Mouse (Mus musculus) stomach, adult 2 months (tissue): ENCODE measurements around the gene Fam129b. TPM values are rescaled to one million over a fixed set of nuclear protein-coding genes. Genes with fewer than 3 reads are reported as not detected.

Source experiments
- polyA plus RNA-seq: library from polyadenylated mRNA; depleted of rRNA; stranded (reverse); fragments of >200 nt; gene quantifications from 2 replicates; pipeline ENCODE4 v1.2.3, GENCODE M21; 2012; rRNA removed

Gene Fam129b
- 59.8 and 60.1 TPM in 2 replicates for polyA plus RNA-seq

DNA sequence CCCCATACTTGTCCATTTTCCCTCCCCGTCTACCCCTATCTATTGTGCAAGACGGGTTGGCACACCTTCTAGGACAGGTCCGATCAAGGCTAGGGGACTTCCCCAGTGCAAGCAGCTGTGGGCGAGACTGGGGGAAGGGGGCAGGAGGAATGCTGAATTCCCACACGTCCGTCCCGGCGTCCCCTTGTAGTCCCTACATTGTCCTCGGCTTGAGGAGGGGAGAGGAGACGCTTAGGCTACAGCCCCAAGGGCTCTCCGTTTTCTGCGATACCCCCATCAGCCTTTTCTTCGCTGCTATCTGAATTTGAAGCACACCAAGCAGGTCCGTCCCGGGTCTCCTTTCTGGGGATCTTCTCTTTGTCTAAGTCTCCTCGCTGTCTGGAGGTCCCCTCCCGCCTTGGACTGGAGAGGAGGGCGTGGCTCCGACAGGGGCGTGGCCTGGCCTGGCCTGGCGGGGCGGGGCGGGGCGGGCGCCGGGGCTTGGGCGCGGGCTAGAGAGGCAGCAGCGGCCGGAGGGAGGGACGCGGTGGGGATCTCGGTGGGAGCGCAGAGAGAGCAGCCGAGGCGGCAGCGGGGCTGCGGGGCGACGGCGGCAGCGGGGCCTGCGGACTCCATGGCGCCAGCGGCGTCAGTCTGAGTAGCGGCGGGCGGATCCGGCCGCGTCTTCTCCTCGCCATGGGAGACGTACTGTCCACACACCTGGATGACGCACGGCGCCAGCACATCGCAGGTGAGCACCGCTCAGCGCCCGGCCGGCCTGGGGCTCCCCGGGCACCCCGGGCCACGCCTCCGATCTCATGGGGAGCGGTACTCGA is at the start of gene Fam129b:
Gene Fam129b, plus strand, starts transcription at position 440 of the 815 bp plus-strand sequence.

DNA sequence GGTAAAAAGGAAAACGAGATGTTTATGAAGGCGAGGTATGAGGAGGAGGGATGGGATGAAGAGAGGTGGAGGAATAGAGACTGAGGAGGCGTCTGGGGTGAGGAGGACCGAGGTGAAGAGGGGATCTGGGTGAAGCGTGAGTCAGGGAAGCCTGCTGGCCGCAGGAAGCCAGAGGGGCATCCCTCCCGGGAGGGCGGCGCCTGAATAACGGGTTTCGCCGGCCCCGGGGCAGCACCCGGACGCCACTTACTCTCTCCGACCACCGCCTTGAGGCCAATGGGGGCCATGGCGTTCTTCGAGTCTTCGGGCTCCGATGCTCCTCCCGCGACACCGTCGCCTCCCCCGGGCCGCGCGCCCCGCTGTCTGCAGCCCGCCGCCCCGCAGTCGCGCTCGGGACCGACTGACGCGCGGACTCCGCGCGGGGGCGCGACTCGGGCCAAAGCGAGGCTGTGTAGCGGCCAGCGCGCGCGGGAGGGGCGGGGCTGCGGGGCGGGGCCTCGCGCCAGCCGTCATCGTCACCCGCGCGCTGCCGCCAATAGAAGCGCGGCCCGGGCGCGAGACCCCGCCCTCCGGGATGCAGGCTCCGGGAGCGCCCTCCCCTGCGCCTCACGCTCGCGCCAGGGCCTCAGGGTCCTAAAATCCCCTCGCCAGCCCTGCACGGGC is 29.0 kb upstream of the Fam129b start, which contains the start of gene Stxbp1:
Gene Stxbp1, minus strand, starts transcription at position 441 of the 663 bp plus-strand sequence.

DNA sequence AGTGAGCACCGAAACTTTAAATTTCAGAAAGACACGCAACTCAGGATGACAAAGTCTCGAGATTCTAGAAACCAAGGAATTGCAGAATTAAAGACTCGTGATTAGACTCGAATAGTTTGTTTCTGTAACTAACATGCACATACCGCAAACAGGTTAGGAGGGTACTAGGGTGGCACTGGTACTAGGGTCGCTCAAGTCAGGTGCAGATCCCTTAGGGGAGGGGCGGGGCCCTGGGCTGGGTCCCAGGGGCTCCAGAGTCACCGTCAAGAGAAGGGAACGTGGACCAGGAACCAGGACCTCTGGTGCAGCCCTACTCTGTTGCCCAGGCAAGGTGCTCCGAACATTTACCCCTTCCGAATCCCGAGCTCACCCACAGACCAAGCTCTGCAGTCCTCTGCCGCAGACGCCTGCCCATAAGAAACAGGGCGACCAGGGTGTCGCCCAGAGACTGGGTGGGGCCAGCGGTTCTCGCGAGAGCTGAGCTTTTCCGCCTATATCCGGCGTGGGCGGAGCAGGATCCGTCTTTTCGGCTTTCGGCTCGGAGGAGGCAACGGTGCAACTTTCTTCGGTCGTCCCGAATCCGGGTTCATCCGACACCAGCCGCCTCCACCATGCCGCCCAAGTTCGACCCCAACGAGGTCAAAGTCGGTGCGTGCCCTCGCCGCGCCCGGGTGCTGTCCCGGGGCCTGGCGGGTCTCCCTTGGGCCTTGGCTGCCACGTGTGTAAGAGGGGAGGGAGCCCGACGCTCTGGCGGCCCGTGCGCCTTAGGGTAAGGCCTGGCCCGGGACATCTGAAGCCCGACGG is 85.5 kb downstream of the Fam129b start, which contains the start of the genes Rpl12 and Lrsam1:
Gene Rpl12, plus strand, starts transcription at position 368 of the 804 bp plus-strand sequence.
Gene Lrsam1, minus strand, starts transcription at position 423 of the 804 bp plus-strand sequence.

Other genes with a start within 250 kb of the Fam129b start
- gene Eng, start 229.5 kb upstream of the Fam129b start, polyA plus RNA-seq = 54.6 and 61.2 TPM in 2 replicates
- 50.8 and 58.7 TPM in 2 replicates for gene Fpgs, start 172.0 kb upstream of the Fam129b start, polyA plus RNA-seq
- 42.2 and 43.4 TPM in 2 replicates for gene Cdk9, start 163.0 kb upstream of the Fam129b start, polyA plus RNA-seq
- gene Sh2d3c, start 155.1 kb upstream of the Fam129b start, polyA plus RNA-seq = 7.9 and 8.4 TPM in 2 replicates
- 0.15 TPM in 1 of 2 replicates, not detected in the other for gene 6330409D20Rik, start 135.1 kb upstream of the Fam129b start, polyA plus RNA-seq
- 45.8 and 55.4 TPM in 2 replicates for gene Tor2a, start 118.9 kb upstream of the Fam129b start, polyA plus RNA-seq
- gene Ttc16, start 100.5 kb upstream of the Fam129b start, polyA plus RNA-seq = 0.16 and 0.66 TPM in 2 replicates
- 15.0 and 18.2 TPM in 2 replicates for gene Ptrh1, start 100.3 kb upstream of the Fam129b start, polyA plus RNA-seq
- gene Cfap157, start 91.7 kb upstream of the Fam129b start, polyA plus RNA-seq = not detected in 2 replicates
- gene Stxbp1, start 28.9 kb upstream of the Fam129b start, polyA plus RNA-seq = 2.1 and 2.5 TPM in 2 replicates
- 111 and 134 TPM in 2 replicates for gene Rpl12, start 85.4 kb downstream of the Fam129b start, polyA plus RNA-seq
- gene Lrsam1, start 85.5 kb downstream of the Fam129b start, polyA plus RNA-seq = 7.1 and 8.3 TPM in 2 replicates
- 90.7 and 198 TPM in 2 replicates for gene Slc2a8, start 106.0 kb downstream of the Fam129b start, polyA plus RNA-seq